Mouse (Mus musculus) ES-Bruce4 (cell line): Measurements from ENCODE around the gene Rnf220.

Experiments used
- CTCF ChIP-seq: IDR thresholded peaks from one replicate; pipeline ENCODE4 v1.8.1; 2011; ENCODE audit warnings: low read depth, low read length
- EP300 ChIP-seq: IDR thresholded peaks from 2 replicates; pipeline ENCODE4 v1.6.1; 2011; ENCODE audit warnings: low read depth, low read length; ENCODE audit not compliant: insufficient read depth
- POLR2A ChIP-seq: IDR thresholded peaks from one replicate; pipeline ENCODE4 v1.8.1; 2011; ENCODE audit warnings: low read length; ENCODE audit not compliant: insufficient read depth

GRCm38 (mm10) chr4:117499043-117499442 is 2.2 kb upstream of the Rnf220 start:
- no peak for TF ChIP-seq CTCF
- TF ChIP-seq POLR2A = no peak
- no peak for TF ChIP-seq EP300
